Mouse (Mus musculus) urinary bladder, postnatal 4 days (tissue): ENCODE measurements around the gene Vgll4.
"Not testable (repeated sequence)": the region's sequence is repeated elsewhere in the genome, so short reads cannot be mapped to it uniquely, and the experiment has no call there.

Experiments used
- DNase-seq, 2 experiments: peaks; one replicate each; pipeline ENCODE4 v3.0.0; 2021 to 2022; ENCODE audit warnings: low spot score in 2 of 2

Gene Vgll4

GRCm38 (mm10) chr6:114894548-114895106, 75.2 kb downstream of the Vgll4 start:
- DNase-seq: no peak

DNA sequence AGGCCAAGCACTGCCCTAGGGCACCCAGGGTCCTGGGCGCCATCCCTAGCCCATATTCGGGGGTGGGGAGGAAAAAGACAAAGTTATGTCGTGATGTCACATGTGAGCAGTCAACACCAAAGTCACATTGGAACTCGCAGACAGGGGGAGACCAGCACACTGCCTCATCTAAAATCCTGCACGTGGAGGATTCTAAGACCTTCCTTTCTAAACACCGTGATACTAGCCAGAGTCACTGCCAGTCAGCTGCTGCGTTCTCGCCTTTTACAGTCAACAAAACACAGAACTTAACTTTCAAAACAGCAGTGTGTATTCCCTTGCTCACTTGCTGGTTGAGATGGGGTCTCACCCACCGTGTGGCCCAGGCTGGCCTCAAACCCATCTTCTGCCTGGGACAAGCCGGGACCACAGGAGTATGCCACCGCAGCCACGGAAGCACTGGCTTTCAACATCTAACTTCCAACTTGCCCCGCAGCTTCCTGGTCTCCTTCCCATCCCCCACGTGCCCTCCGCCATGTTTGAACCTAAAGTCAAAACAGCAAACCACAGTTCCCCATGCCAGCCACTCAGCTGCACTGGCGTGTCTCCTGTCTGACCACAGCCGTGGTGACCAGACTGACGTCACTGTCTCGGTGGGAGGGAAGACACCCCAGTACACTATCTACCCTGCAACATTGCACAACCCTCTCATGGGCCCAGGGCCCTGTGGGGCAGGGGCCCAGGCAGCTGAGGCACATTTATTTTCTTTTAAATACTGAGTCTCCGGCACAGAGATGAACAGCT, 76.2 kb downstream of the Vgll4 start:
- no peak for DNase-seq

- no peak for DNase-seq
Measured at GRCm38 (mm10) chr6:114892363-114892762, 77.4 kb downstream of the Vgll4 start.

GRCm38 (mm10) chr6:114891771-114892170, 78.0 kb downstream of the Vgll4 start:
- no peak for DNase-seq

DNA sequence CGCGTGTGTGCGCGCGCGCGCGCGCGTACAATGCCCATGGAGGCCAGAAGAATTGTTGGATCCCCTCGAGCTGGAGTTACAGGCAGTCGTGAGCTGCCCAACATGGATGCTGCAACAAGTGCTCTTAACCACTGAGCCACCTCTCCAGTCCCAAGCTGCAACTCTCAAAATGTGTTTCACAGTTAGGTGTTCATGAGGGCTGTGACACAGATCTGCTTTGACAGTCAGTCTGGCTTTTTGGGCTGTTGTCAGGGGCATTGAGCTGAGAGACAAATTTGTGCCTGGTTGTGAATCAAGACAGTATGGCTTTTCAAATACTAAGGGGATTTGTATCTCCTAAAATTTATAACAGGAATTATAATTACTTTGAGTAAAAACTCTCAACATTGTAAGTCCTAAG, 78.5 kb downstream of the Vgll4 start:
- DNase-seq: no peak

- DNase-seq: peak; percentile 58 to 85
Measured at GRCm38 (mm10) chr6:114890411-114891115, 79.2 kb downstream of the Vgll4 start.

DNA sequence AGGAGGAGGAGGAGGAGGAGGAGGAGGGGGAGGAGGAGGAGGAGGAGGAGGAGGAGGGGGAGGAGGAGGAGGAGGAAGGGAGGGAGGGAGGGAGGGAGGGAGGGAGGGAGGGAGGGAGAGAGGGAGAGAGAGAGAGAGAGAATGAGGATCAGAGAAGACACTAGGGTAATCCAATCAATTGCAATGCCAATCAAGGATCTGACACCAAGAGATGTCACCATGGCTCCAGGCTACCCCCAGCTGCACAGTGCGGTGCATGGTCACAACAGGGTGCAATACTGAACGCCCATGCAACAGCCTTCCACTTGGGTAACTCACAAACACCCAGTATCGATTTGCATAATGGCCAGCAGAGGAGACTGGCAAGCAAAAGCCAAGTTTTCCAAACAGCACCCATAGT, 79.8 kb downstream of the Vgll4 start:
- not testable (repeated sequence) for DNase-seq

- peak; percentile 73 to 78 for DNase-seq
Measured at GRCm38 (mm10) chr6:114888922-114889321, 80.9 kb downstream of the Vgll4 start.

GRCm38 (mm10) chr6:114886504-114887361, 83.1 kb downstream of the Vgll4 start:
- no peak for DNase-seq

DNA sequence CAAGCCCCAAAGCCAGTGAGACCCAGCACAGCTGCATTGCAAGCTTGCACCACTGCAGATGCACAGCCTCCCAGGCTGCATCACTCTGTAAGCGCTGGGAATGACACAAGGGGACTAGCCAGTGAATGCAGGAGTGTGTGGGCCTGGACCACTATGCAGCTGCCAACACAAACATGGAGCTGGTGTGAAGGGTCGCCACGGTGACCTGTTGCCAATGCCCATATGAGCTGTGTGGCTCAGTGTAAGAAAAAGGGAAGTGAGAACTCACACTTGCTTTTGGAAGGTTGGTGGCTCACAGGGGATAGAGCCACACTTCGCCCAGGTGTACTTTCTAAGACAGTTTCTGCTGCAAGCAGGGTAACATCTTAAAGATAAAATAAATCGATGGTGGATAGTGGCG, 83.8 kb downstream of the Vgll4 start:
- DNase-seq: no peak

DNA sequence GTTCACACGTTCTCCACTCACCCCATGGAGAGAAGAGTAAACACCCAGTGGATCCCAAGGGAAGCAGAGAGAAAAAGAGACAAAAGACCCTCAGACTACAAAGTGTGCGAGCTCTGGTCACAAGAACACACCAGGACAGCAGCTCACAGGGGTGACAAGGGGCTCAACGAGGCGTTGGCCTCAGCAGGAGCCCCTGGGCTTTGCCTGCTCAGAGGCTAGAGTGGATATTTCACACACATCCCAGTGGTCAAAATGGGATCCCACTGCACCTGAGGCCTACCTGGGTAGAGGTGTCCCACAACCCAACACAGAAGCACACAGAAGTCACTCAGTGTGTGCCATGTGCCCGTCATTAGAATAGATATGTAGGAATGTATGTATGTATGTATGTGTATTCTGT, 84.7 kb downstream of the Vgll4 start:
- DNase-seq: no peak

DNA sequence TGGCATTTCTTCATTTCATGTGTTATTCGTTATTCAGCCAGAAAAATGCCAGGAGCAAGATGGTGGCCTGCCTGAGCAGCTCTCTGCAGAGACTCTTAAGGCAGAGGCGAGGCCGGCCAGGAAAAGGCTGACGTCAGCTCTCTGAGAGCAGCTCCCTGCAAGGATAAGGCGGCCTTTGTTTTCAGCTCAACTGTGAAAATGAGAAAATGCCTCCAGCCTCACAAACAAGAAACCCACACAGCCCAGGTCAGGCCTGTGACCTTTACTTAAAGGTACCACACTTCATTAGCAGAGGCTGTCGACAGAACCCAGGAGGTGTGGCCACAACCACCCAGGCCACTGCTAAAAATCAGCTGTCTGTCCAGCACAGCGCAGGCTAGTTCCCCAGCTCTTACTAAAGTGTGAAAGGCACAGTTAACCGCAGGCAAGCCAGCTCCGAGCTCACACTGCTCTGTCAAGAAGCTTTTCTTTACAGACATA, 86.5 kb downstream of the Vgll4 start:
- DNase-seq: peak in 1 of 2 experiments; percentile 54

DNA sequence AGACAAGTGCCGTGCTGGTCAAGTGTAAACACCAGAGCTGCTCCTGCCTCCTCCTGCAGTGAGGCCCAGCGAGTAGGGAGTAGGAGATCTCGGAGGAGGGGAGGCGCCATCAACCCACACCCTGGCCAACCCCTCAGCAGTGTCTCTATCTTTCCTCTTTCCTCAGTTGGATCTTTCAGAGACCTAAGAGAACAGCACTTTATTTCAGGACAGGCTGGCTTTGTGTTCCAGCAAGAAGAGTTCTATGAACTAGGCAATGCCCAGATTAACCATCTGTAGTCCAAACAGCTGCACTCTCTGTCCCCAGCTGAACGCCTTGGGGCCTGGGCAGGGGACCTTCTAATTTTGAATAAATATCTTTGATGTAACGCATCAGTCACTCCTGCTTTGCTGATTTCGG, 87.1 kb downstream of the Vgll4 start:
- DNase-seq: no peak

DNA sequence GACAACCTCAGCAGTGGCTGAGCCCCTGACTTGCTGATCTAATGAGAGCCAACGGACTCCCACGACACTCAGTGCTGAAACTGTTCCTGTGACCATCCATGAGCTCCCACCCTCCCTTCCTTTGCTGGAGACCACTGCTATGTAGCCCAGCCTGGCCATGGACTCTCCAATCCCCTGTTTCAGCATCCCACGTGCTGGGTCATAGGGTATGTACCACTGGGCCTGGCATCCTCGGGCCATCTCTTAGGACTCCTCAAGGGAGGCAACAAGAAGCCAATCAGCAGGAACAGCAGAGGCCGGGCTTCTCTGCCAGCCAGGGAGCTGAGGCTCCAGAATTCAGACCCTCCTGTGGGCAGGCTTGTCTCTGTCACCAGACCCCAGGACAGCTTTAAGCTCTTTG, 87.6 kb downstream of the Vgll4 start:
- DNase-seq: no peak

DNA sequence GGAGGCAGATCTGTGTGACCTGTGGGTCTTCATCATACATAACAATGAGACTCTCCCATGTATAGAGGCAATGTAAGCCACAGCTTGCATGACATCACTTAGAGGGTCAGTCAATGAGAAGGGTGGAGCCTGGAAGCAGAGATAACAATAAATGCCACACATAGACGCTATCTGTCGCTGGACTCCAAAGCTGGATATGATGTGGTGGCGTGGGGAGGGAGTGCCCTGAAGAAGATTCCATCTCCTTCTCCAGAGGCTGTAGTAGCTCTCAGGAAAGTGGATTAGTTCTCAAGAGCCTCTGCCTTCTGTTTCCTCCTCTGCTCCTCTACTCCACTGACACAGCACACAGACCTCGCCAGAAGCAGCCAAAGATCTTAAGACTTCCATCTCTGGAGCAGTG, 89.0 kb downstream of the Vgll4 start:
- DNase-seq: no peak

- no peak for DNase-seq
Measured at GRCm38 (mm10) chr6:114878841-114879520, 90.8 kb downstream of the Vgll4 start.

DNA sequence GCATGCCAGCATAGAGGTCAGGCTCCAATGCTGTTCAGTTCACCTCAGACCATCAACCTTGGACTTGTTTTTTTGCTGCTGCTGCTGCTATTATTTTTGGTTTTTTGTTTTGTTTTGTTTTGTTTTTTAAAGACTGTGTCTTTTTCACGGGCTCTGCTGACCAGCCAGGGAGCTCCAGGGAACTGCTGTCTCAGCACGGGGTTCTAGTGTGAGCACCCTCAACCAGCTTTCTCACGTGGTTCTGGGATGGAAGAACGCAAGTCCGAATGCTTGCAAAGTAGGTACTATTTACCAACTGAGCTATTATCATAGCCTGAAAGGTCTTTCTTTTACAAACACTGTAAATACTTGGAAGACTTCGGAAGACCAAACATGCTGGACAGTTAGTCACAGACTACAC, 93.2 kb downstream of the Vgll4 start:
- DNase-seq: no peak

GRCm38 (mm10) chr6:114876033-114876432, 93.8 kb downstream of the Vgll4 start:
- DNase-seq: no peak

- peak; percentile 94 to 95 for DNase-seq
Measured at GRCm38 (mm10) chr6:114875018-114875558, 94.7 kb downstream of the Vgll4 start.

GRCm38 (mm10) chr6:114874138-114874928, 95.5 kb downstream of the Vgll4 start:
- DNase-seq: no peak
